Mouse (Mus musculus) bone marrow macrophage, adult 2 months (primary cell): Measurements from ENCODE around the gene B3gnt8. TPM values are rescaled to one million over a fixed set of nuclear protein-coding genes. Genes with fewer than 3 reads are reported as not detected.

Source experiments
- H3K27ac ChIP-seq: 2 replicates; pipeline ENCODE4 v1.5.1; 2012; ENCODE audit warnings: low read depth, low read length; ENCODE audit not compliant: insufficient read depth
- H3K4me1 ChIP-seq: 2 replicates; pipeline ENCODE4 v1.6.1; 2012; ENCODE audit warnings: low read length; ENCODE audit not compliant: control insufficient read depth, insufficient read depth
- H3K4me3 ChIP-seq: 2 replicates; pipeline ENCODE4 v1.5.1; 2012; ENCODE audit warnings: mild to moderate bottlenecking, low read length, moderate library complexity; ENCODE audit not compliant: insufficient read depth
- CTCF ChIP-seq: IDR thresholded peaks from 2 replicates; pipeline ENCODE4 v1.5.1; 2012; ENCODE audit warnings: low read depth, mild to moderate bottlenecking, low read length, moderate library complexity
- POLR2A ChIP-seq: IDR thresholded peaks from 2 replicates; pipeline ENCODE4 v1.6.1; 2012; ENCODE audit warnings: mild to moderate bottlenecking, low read depth, low read length, borderline replicate concordance
- polyA plus RNA-seq: library from polyadenylated mRNA; stranded (reverse); fragments of >200 nt; gene quantifications from 2 replicates; pipeline ENCODE4 v1.2.4, GENCODE M21; 2012; ENCODE audit not compliant: missing spikeins, insufficient read depth, insufficient read length

B3gnt8 gene
- polyA plus RNA-seq, 1 experiment = 59.1 TPM

- H3K4me1 ChIP-seq = peaks cover 7% of the 10 kb centered on the region
- H3K4me3 ChIP-seq = no peak overlapping the region
- TF ChIP-seq POLR2A (no peak), CTCF (no peak)
- H3K27ac ChIP-seq = no peak overlapping the region
These were observed 49.8 kb downstream of the B3gnt8 start for GRCm38 (mm10) chr7:25676085-25676781.

GRCm38 (mm10) chr7:25677013-25677412 lies 50.6 kb downstream of the B3gnt8 start:
- H3K27ac ChIP-seq = no peak overlapping the region
- TF ChIP-seq POLR2A = no peak
- no peak for TF ChIP-seq CTCF
- H3K4me1 ChIP-seq = peaks cover 15% of the 10 kb centered on the region
- H3K4me3 ChIP-seq = no peak overlapping the region

GRCm38 (mm10) chr7:25679971-25680370 lies 53.5 kb downstream of the B3gnt8 start:
- peak overlapping the region; percentile 66 for H3K4me3 ChIP-seq
- H3K4me1 ChIP-seq = peaks cover 42% of the 10 kb centered on the region
- TF ChIP-seq POLR2A (no peak), CTCF (peak; percentile 55)
- H3K27ac ChIP-seq = peak overlapping the region; percentile 81

GRCm38 (mm10) chr7:25680514-25681258 lies 54.2 kb downstream of the B3gnt8 start, which contains the start of gene B9d2:
TSS of gene B9d2 (plus strand) at chr7:25680780.
- Histone ChIP-seq H3K4me1 (peaks cover 43% of the 10 kb centered on the region), H3K4me3 (peak within 1 kb of the TSS; percentile 66), H3K27ac (peak within 1 kb of the TSS; percentile 81)
- TF ChIP-seq CTCF = no peak
- no peak for TF ChIP-seq POLR2A

- TF ChIP-seq CTCF (no peak), POLR2A (no peak)
- Histone ChIP-seq H3K27ac (peak overlapping the region; percentile 24), H3K4me3 (peak overlapping the region; percentile 29), H3K4me1 (peaks cover 51% of the 10 kb centered on the region)
These were observed 55.1 kb downstream of the B3gnt8 start for GRCm38 (mm10) chr7:25681341-25682231.

GRCm38 (mm10) chr7:25683474-25684180 lies 57.2 kb downstream of the B3gnt8 start:
- peak overlapping the region; percentile 52 for H3K4me3 ChIP-seq
- peak; percentile 3; the same call in 1 of the 2 replicates for TF ChIP-seq POLR2A
- no peak for TF ChIP-seq CTCF
- peak overlapping the region; percentile 93 for H3K27ac ChIP-seq
- peaks cover 51% of the 10 kb centered on the region for H3K4me1 ChIP-seq

- Histone ChIP-seq H3K27ac (peak overlapping the region; percentile 93), H3K4me1 (peaks cover 45% of the 10 kb centered on the region), H3K4me3 (no peak overlapping the region)
- TF ChIP-seq CTCF (no peak), POLR2A (no peak)
These were observed 58.2 kb downstream of the B3gnt8 start for GRCm38 (mm10) chr7:25684659-25685058.

Other genes with a start within 250 kb of the B3gnt8 start
- gene Lipe, start 227.9 kb upstream of the B3gnt8 start, polyA plus RNA-seq = 28.7 and 37.1 TPM in 2 replicates
- gene Cxcl17, start 213.8 kb upstream of the B3gnt8 start, polyA plus RNA-seq = not detected in 2 replicates
- gene Ceacam1, start 149.1 kb upstream of the B3gnt8 start, polyA plus RNA-seq = 20.1 and 21.5 TPM in 2 replicates
- 0.52 TPM in 1 of 2 replicates, not detected in the other for gene Ceacam2, start 86.8 kb upstream of the B3gnt8 start, polyA plus RNA-seq
- not detected in 2 replicates for gene Erich4, start 10.8 kb upstream of the B3gnt8 start, polyA plus RNA-seq
- 41.2 and 47.8 TPM in 2 replicates for gene Dmac2, start 7.2 kb upstream of the B3gnt8 start, polyA plus RNA-seq
- 56.1 and 59.3 TPM in 2 replicates for gene Bckdha, start 32.3 kb downstream of the B3gnt8 start, polyA plus RNA-seq
- 22.6 and 30.6 TPM in 2 replicates for gene Exosc5, start 32.5 kb downstream of the B3gnt8 start, polyA plus RNA-seq
- gene Tmem91, start 48.5 kb downstream of the B3gnt8 start, polyA plus RNA-seq = 0.87 TPM in 1 of 2 replicates, not detected in the other
- 18.3 and 19.2 TPM in 2 replicates for gene B9d2, start 54.1 kb downstream of the B3gnt8 start, polyA plus RNA-seq
- gene Tgfb1, start 60.3 kb downstream of the B3gnt8 start, polyA plus RNA-seq = 287 and 354 TPM in 2 replicates
- 40.0 and 44.7 TPM in 2 replicates for gene Ccdc97, start 92.4 kb downstream of the B3gnt8 start, polyA plus RNA-seq
- 109 and 123 TPM in 2 replicates for gene Hnrnpul1, start 128.1 kb downstream of the B3gnt8 start, polyA plus RNA-seq
- gene Axl, start 162.1 kb downstream of the B3gnt8 start, polyA plus RNA-seq = 55.6 and 63.1 TPM in 2 replicates
- 0.34 TPM in 1 of 2 replicates, not detected in the other for gene Cyp2s1, start 190.3 kb downstream of the B3gnt8 start, polyA plus RNA-seq